Mouse (Mus musculus) retina, embryonic 14.5 days (tissue): ENCODE results near the gene Raver2.
"Not testable (repeated sequence)": the region's sequence is repeated elsewhere in the genome, so short reads cannot be mapped to it uniquely, and the experiment has no call there.

Experiments
- DNase-seq: peaks from one replicate; pipeline ENCODE4 v3.0.0-alpha.2; 2015; ENCODE audit warnings: low spot score

Raver2 gene

DNA sequence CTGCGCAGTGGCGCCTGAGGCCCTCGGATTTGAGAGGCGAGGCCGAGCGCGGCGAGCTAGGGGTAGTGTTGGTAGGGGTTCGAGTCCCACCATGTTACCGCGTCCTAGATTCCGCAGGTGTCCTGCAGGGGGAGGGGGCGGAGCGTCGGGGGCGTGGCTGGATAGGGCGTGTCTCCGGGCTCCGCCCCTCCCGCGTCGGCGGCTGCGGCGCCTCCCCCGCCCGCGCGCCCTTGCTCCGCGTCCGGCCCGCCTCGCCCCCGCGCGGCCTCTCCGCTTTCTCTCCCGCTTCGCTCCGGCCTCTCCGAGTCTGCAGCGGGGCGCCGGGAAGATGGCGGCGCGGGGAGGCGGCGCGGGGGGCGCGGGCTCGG lies at the start of gene Raver2:
TSS of gene Raver2 (plus strand) at position 198 of the 368 bp plus-strand sequence.
- peak; percentile 79 for DNase-seq

DNA sequence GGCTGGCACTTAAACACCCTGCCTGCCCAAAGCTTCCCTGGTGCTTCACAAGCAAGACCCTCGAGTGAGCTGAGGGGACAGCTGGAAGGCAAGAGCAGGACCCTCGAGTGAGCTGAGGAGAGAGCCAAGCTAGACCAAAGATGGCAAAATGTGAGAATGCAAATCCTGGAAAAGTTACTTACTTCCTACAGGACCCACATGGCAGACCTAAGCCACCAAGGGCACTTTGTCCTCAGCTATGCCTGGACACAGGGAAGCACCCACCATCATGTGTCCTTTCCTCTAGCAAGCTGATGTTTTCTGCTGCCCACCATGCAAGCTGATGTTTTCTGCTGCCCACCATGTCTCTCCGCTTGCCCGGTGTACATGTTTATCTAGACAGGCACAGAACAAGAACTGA lies 48.2 kb upstream of the Raver2 start, which contains the start of gene Gm10577:
TSS of gene Gm10577 (minus strand) at position 101 of the 400 bp plus-strand sequence.
- no peak for DNase-seq

DNA sequence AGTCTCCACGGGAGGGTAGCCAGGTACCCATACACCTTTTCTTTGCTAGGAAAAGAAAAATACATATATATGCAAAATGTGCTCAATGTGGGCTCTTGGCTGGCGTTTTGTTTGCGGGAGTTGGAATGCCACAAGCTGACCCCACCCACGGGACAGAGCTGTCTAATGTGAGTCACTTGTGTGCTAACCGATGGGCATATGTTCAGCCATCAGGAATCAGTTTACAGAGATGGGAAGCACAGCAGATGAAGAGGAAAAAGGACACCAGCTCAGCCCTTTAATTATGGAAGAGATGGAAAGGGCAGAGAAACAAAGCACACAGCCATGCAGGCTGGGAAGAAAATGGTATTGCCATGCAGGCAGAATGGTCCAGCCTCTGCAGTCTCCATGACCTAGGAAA lies 42.2 kb upstream of the Raver2 start:
- peak; percentile 9 for DNase-seq

DNA sequence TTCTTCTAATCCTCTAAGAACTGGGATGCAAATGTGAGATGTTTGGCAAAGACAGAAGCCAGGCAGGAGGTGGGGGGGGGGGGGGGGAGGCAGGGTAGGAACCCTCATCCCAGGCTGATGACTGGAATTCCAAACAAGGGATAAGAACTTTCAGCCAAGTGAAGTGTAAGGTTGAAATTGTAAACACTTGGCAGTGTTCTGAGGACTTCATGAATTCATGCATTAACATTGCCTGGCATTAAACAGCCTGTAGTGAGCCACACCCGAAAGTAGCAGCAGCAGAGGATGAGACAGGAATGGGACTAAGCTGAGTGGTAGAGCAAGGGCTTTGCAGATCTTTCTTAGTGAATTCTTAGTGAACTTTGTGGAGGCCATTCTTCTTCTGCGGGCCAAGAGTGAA lies 41.8 kb upstream of the Raver2 start:
- no peak for DNase-seq

DNA sequence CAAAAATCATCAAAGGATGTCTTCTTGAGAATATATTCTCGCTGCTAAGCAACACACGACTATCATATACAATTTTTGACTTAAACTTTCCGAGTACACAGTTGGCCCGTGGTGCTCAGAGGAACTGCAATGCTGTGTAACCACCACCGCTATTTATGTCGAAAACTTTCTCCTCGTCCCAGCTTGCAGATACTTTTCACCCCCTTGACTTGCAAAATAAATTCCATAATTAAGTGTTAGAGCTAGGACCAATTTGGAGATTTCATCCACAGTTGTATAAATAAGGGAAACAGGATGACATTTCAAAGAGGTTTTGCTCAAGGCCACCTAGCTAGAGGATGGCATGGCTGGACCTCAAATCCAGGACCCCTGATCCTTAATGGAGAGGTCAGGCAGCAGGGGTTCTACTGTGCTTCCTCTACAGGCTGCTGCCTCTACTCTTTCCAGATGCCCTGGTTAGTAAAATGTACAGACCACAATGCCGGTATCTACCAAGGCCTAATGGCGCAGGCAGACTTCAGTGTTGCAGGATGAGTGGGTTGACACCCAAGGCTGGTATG lies 40.9 kb upstream of the Raver2 start:
- DNase-seq: no peak

DNA sequence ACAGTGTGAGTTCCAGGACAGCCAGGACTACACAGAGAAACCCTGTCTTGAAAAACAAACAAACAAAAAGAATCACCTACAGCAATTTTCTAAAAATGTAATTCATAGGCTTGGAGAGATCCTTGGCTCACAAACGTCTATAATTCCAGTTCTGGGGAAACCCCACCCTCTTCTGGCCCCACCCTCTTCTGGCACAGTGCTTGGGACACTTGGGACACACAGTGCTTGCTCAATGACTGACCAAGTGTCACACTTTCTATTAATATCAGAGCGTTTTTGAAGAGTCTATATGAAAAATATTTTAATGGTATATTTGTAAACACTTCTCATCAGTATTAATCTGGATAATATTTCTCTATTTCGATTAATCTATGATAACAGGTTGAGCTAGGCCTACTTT lies 35.7 kb upstream of the Raver2 start:
- no peak for DNase-seq

DNA sequence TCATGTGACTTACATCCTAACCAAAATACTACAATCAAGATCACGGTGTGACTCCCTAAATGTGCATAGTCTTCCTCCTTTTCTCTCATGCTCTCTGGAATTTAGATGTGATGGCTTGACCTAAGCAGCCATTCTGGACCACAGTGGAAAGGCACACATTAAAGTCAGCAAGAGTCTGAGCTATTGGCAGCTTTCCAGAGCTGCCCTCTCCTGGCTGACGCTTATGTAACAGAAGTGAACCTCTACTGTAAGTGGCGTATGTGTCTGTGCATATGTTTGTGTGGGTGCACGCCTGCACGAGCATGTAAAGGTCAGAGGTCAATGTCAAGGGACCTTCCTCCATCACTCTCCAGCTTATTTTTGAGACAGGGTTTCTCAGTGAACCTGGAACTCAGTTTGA lies 33.7 kb upstream of the Raver2 start:
- DNase-seq: no peak

DNA sequence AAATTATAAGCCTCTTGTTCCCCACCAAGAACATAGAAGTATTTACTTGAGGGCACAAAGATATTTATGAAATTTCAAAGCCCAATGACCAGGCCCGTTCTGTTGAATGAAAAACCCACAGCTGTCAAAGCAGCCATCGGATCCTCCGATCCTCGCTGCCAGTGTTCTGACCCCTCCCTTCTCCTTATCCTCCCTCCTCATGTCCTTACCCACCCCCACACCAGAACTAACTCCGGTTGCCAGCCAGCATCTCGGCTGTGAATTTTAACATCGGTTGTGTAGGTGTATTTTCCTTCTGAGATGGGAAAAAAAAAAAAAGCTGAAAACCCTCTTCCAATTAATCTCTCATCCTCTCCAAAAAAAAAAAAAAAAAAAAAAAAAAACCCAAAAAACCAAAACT lies 31.6 kb upstream of the Raver2 start:
- DNase-seq: no peak

DNA sequence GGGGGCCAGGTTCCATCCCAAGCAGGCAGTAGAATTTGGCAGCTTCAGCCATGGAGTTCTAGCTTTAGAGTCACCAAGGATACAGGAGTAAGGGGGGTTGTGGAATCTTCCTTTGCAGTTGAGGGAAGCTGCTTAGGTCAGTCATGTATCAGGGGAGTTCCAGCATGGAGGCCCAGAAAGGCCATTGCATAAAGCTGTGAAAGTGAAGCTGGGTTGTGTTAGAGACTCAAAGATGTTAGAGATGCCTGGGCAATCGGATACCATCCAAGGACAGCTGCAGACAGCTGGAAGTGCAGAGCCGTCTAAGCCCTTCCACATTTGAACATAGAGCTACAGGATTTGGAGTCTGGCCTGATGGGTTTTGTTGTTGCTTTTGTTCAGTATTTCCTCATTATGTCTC lies 25.1 kb upstream of the Raver2 start:
- no peak for DNase-seq

DNA sequence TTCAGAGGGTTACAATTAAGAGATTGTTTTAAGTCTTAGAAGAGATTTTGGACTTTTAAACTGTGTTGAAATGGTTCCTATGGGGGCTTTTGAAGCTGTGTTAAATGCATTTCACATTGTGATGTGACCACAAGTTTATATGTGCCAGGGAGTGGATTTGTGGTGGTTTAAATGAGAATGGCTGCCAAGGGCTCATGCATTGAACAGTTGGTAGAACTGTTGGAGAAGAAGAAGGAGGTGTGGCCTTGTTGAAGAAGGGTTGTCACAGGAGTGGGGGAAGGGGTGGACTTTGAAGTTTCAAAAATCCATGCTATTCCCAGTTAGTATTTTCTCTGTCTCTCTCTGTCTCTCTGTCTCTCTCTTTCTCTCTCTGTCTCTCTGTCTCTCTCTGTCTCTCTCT lies 24.6 kb upstream of the Raver2 start:
- DNase-seq: no peak

DNA sequence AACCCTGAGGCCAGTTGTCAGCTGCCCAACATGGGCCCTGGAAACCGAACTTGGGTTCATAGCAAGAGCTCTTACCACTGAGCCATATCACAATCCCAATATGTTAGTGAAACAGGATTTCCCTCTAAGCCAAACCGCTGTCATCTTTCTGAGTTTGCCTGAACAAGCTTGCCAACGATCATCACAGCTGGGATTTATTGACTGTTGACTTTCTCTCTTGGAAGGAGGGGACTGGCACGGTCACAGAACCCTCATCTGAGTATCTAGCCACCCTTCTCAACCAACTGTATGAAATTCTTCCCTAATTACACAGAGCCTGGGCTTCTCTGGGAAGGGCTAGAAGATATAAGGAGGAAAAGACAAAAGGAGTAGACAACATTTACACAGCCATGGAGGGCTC lies 22.2 kb upstream of the Raver2 start:
- no peak for DNase-seq

DNA sequence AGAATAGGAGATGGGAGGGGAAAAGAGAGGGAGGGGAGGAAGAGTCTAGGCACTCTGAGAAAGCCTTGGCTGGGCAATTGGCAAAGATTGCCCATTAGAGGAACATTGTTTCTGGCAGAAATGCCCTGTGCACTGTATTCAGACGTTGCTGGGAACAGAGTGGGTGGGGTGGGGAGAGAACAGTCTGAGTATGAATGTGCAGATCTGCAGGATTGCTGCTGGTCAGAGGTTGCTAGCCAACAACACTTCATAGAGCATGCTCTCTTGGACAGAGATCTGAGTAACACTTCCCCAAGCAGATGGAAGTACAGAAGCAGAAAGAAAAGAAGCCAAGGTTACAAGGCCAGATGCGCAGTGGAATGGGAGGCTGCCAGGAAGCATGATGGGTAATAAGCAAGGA lies 6.6 kb upstream of the Raver2 start:
- no peak for DNase-seq

DNA sequence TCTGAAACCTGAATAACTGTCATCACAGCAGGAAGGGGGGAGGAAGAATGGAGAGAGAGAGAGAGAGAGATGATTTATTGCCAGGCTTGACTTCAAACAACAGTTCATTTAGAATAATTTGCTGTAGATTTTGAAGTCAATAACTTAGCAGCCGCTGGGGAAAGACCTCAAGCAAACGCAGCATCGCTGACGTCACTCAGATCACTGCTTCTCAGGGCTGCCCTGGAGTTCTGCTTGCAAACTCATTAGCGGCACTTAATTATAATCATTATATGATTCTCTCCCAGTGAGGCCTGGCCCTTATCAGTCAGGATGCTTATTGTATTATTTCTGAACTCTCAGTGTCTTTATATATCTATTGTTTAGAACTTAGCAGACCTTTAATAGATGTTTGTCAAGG lies 2.4 kb upstream of the Raver2 start:
- DNase-seq: peak; percentile 61

DNA sequence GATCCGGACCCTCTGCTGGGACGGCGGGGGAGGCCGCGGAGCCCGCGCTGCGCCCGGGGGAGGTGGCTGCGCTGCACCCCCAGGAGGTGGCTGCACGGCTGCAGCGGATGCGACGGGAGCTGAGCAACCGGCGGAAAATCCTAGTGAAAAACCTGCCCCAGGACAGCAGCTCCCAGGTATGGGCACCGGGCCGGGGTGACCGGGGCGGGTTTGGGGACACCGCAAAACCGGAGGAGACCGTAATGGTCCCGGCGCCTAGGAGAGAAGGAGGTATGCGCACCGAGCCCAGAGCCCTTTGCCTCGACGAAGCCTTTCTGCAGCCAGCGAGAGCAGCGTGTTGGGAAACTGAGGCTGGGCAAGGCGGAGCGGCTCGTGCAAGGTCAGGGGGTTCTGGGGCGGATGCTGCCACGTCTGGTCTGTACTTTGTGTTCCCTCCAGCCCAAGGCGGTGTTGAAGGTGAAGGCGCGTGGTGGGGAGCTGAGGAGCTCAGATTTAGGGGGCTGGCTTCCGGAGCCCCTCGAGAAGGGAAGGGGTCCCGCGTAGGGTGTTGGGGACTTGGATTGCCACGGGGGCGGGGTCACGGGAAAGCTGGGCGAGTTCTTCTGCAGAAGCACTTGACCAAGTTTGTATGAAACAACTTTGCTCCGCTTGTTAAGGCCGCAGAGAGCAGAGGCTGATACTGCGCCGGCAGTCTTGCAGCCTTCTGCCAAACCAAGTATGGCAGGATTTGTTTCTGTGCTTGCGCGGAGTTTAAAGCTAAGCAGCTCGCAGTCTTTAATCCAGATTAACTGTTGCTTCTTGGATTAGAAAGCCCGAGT lies 580 bp downstream of the Raver2 start:
- DNase-seq: peak; percentile 52

DNA sequence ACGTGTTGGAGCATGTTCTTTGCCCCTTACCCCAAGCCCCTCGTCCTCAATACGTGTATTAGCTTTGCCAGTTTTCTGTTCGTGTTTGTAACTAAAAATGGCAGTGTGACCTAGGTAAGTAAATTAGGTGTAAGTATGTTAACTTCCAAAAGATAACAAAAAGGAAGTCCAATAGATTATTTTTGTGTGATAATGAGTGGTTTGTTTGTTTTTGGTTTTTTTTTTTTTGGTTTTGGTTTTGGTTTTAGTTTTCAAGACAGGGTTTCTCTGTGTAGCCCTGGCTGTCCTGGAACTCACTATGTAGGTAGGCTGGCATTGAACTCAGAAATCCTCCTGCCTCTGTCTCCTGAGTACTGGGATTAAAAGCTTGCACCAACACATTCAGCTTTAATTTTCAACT lies 2.8 kb downstream of the Raver2 start:
- no peak for DNase-seq

DNA sequence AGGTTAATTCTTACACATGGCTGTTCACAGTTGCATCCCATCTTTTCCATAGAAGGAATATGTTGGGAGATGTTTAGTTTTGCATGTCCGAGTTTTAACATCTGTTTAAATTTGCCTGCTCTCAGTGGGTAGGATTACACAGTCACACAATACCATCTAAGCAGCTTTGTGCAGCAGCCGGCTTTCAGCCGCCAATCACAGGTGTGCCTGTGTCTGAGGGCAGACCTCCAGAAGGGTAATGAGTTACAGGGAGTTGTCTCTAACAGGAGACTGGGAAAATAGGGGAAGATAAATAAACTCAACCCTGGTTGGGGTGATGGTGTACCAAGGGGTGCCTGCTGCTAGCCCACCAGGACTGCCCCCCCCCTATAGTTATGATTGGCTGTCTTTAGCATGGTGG lies 7.6 kb downstream of the Raver2 start:
- no peak for DNase-seq

DNA sequence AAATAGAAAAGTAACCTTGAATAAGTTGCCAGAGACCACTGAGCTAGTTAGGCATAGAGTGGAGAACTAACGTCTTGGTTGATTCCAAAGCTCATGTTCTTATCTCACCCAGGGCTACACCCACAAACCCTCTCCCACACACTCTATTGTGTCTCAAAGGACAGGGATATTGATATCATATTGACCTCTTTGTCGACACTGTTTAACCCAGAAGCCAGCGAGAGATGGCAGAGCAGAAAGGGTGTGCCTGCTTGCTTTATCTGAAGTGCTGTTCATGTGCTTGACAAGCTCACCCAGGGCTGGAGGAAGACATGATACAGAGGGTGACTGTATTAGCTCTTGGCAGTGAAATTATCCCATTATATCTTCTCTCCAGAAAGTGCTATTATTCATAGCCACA lies 11.2 kb downstream of the Raver2 start:
- DNase-seq: no peak

DNA sequence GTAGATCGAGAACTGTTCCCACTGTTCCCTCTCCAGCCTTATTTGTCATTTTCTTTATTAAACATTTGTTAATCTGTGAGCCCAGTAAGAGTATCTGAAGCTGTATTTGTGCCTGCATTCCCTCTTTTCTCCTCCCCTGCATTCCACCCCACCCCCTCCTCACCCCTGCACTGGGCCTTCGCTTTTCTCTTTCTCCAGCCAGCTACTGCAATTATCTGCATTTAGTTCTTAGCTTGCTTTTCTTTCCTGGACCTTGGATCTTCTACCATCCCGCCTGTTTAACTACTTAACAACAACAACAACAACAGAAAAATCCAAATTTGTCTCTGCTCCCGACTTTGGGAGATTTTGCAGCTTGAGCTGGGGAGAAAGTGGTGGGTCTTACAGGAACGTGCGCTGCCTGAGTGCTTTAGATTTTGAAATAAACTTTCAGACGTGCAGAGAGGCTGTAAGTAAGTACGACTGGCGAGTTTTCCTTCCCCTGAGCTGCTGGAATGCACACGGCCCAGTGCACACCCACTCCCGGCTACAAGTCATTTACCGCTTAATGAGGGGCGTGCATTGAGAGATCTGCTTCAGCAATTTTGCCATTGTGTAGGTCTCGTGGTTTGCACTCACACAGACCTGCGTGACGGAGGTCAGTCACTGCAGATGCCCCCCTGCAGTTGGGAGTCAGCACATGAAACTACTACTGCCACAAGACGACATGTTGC lies 13.5 kb downstream of the Raver2 start:
- peak; percentile 72 for DNase-seq

DNA sequence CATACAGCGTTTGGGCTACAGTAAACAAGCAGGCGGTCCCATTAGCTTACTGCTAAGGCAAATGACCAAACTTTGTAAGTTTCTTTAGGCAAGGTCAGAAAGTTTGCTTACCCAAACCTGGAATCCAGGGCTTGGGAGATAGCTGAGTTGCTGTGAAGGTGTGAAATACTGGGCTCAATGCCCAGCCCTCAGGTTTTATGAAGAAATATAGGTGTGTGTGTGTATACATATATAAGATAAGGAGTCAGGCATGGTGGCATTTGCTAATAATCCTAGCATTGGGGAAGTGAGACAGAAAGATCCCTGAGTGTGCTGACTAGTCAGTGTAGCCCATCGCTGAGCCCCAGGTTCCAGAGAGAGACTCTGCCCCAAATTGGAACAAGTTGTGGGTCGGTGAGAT lies 16.1 kb downstream of the Raver2 start:
- DNase-seq: no peak

DNA sequence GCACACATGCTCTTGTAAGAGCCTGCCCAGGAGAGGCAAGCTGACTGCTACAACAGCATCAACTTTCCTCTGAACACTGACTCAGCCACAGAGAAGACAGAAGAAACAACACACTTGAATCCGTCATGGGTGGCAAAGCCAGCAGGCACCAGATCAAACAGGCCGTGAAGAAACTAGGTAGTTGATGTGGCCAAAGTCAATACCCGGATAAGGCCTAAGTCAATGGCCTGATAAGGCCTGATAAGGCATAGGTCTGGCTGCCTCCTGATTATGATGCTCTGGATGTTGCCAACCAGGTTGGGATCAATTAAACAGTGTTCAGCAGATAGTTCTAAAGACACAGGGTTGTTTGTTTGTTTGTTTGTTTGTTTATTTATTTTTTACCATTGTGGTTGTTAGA lies 17.3 kb downstream of the Raver2 start:
- DNase-seq: no peak

DNA sequence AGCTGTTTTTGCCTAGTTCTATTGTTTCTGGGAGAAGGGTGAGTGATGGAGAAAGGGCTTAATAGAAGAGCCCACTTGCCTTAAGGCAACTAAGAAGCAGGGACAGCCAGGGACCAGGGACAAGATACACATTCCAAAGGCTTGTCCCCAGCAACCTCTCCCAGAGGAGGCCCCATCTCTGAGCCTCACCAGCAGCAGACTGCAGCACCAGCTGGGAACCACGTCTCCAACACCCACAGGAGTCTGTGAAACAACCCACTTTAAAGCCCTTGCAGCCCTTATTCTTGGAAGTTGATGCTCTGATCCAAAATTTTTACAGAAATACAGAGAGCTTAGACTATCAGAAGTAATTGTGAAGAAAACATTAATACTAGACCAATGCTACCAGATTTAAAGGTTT lies 18.9 kb downstream of the Raver2 start:
- no peak for DNase-seq

DNA sequence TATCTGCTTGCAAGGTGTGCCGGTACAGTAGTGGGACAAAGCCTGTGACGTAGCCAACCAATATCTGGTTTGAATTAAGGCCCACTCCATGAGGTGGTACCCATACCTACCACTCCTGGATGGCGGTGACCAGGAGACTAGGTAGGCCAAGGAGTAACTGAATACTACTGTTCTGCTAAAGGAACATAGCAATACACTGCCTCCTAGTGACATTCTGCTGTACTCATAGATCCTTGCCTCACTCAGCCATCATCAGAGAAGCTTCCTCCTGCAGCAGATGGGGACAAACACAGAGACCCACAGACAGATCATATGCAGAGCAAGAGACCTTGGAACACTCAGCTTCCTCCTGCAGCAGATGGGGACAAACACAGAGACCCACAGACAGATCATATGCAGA lies 21.8 kb downstream of the Raver2 start:
- DNase-seq: not testable (repeated sequence)

DNA sequence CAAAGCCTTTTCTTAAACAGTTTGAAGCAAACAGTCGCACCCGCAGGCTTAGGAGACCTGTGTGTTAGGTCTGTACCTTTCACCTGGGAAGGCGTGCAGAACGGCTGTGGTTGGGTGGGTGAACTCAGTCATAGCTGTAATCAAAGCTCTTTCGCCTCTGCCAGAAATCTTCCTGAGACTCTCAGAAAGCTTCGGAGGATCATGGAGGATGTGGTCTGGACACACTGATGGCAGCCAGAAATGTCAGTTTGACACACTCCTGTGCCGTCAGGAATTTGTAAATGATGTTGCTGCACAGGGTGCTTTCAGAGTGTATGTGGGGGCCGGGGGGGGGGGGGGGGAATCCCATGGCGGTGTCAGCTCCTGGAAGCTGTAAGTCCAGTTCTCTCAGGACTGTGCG lies 24.5 kb downstream of the Raver2 start:
- no peak for DNase-seq
